Mouse (Mus musculus): Measurements from ENCODE around the gene Tnfrsf17. TPM values are rescaled to one million over a fixed set of nuclear protein-coding genes. Genes with fewer than 3 reads are reported as not detected.
A peak's percentile ranks its signal among the peaks of the same experiment; 100 is the strongest.
"Not testable (repeated sequence)": the region's sequence is repeated elsewhere in the genome, so short reads cannot be mapped to it uniquely, and the experiment has no call there.

Gene Tnfrsf17
- total RNA-seq (2022): under 1 TPM in 1 of 4 experiments, not detected in 3; 0.89 TPM

GRCm38 (mm10) chr16:11313512-11313911 lies at the start of gene Tnfrsf17:
TSS of gene Tnfrsf17 (plus strand) at chr16:11313812.
- no peak for DNase-seq

GRCm38 (mm10) chr16:11266556-11266955 lies 47.1 kb upstream of the Tnfrsf17 start:
- DNase-seq: no peak

GRCm38 (mm10) chr16:11269808-11270207 lies 43.8 kb upstream of the Tnfrsf17 start:
- no peak for DNase-seq

GRCm38 (mm10) chr16:11270642-11271041 lies 43.0 kb upstream of the Tnfrsf17 start:
- DNase-seq: no peak

DNA sequence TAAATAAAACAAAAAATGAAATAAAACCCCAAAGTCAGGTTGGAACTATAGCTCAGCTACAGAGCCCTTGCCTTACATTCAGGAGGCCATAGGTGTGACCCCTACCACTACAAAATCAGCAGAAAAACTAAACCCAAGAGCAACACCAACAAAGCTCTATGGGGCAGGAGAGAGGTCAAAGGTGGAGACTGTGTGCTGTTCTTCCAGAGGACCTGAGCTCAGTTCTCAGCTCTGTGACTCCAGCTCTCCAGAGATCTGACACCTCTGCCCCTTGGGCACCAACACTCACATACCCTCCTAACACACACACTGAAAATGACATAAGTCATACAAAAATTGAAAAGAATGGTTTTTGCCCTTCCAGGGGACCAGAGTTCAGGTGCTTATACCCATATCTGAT lies 42.5 kb upstream of the Tnfrsf17 start:
- no peak for DNase-seq

- no peak for DNase-seq
Measured at GRCm38 (mm10) chr16:11276888-11277287, 36.7 kb upstream of the Tnfrsf17 start.

GRCm38 (mm10) chr16:11278778-11279177 lies 34.8 kb upstream of the Tnfrsf17 start:
- DNase-seq: no peak

DNA sequence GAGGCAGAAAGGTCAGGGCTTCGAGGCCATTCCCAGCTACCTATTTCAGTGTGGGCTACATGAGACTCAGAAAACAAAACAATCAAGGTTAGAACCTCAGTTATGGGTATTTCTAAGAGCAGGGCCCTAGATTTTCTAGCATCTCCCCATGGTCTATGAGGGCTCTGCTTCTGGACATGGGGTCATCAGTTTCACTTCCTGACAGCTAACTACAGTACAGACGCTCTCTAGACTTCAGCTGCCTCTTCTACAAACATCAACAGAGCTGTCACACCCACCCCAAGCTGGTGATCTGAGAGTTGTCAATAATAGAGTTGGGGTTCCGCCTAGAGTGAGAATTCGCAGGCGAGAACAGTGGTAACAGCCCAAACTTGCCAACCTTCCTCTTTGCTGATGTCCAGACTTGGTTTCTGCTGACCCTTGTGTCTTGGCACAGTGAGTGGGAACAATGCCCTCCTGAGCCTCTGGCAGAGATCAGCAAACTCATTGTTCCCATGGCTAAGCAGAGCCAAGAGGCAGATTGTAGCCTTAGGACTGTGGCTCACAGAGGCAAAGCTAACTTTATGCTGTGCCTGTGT lies 30.9 kb upstream of the Tnfrsf17 start:
- no peak for DNase-seq

GRCm38 (mm10) chr16:11284881-11285280 lies 28.7 kb upstream of the Tnfrsf17 start:
- DNase-seq: no peak

DNA sequence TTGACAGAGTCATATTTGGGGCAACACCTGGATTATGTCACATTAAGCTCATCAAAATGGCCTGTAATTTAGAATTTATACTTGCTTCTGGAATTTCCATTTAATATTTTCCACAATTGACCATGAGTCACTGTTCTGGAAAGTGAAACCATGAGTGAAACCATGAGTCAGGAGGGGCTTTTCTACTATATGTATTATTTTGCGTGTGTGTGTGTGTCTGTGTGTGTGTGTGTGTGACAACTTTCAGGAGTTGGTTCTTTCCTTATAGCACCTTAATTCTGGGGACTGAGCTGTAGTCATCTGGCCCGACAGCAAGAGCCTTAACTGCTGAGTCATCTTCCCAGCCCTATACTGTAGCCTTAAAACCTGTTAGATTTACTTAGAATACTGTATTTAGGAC lies 27.7 kb upstream of the Tnfrsf17 start:
- no peak for DNase-seq

- not testable (repeated sequence) for DNase-seq
Measured at GRCm38 (mm10) chr16:11288873-11289272, 24.7 kb upstream of the Tnfrsf17 start.

GRCm38 (mm10) chr16:11295583-11295982 lies 18.0 kb upstream of the Tnfrsf17 start:
- not testable (repeated sequence) for DNase-seq

DNA sequence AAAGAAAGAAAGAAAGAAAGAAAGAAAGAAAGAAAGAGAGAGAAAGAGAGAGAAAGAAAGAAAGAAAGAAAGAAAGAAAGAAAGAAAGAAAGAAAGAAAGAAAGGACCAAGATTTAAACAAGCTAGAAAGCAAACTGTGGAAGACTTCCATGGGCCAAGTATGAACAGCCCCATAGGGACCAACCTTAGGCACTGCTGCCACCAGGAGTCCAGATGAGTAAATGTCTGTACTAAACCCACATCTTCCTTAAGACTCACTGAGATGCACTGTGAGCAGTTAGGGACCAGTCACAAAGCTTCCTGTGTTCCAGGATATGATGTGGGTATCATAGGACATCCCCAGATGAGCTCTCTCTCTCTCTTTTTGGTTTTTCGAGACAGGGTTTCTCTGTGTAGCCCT lies 15.9 kb upstream of the Tnfrsf17 start:
- peak; percentile 14 for DNase-seq

GRCm38 (mm10) chr16:11303741-11304140 lies 9.9 kb upstream of the Tnfrsf17 start:
- DNase-seq: no peak

GRCm38 (mm10) chr16:11305531-11305930 lies 8.1 kb upstream of the Tnfrsf17 start:
- no peak for DNase-seq

DNA sequence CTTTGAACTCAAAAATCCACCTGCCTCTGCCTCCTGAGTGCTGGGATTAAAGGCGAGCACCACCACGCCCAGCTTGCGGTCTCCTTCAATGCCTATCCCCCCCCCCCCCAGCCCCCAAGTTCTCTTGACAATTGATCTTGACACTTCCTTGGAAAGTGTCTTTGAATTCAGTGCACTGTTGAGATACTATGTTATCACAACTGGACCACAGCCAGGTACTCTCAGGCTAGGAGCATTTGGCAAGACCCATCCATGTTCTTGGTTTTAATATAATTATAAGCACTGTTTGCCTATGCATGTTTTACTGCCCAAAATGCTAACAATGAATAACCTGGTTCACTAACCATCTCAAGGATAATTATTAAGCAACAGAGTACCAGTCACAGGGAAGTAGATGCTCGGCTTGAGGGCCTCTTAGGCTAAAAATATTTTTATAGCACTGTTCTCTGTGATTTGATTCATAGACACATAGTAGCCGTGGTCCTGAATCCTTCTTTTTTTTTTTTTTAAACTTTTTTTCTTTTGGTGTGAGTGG lies 2.2 kb downstream of the Tnfrsf17 start:
- no peak for DNase-seq

GRCm38 (mm10) chr16:11316748-11317147 lies 3.1 kb downstream of the Tnfrsf17 start:
- no peak for DNase-seq

- no peak for DNase-seq
Measured at GRCm38 (mm10) chr16:11317324-11317723, 3.7 kb downstream of the Tnfrsf17 start.

DNA sequence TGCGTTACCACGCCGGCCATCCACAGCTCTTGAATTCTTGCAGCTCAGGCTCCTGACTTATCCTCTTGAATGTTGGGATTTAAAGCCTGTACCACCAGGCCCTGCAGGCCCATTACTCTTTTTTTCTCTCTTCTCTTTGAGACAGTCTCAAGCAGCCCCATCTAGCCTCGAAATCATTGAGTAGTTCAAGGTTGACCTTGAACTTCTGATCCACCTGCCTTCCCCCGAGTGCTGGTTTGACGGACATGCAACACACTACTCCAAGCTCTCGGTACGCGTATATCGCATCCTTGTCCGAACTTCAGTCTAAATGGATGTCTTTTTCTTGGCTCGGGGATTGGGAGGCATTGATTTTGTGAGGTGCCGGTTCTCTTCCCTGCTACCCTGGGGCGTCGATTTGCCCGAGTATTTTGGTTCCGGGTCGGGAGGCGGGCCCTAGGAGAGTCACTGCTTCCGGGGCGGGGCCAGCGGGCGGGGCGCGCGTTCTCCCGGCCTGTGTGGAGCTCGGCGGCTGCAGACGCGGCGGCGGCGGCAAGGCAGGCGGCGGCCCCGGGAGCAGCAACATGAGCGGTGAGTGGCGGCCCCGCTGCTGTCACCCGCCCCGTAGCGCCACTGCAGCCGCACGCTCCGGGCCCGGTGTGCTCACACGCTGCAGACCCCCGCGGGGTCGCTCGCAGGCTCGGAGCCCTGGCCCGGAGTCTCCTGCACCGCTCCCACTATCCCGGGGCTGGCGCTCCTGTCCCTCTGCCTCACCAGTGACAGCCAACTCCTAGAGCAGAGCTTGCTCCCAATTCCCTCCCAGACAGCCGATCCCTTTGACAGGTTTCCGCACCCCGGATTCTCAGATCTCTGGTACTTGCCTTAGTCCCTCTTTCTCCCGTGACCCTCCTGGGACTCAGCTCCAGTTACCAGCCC lies 9.1 kb downstream of the Tnfrsf17 start, which contains the start of gene Snx29:
TSS of gene Snx29 (plus strand) at position 500 of the 915 bp plus-strand sequence.
- DNase-seq: peak; percentile 93

DNA sequence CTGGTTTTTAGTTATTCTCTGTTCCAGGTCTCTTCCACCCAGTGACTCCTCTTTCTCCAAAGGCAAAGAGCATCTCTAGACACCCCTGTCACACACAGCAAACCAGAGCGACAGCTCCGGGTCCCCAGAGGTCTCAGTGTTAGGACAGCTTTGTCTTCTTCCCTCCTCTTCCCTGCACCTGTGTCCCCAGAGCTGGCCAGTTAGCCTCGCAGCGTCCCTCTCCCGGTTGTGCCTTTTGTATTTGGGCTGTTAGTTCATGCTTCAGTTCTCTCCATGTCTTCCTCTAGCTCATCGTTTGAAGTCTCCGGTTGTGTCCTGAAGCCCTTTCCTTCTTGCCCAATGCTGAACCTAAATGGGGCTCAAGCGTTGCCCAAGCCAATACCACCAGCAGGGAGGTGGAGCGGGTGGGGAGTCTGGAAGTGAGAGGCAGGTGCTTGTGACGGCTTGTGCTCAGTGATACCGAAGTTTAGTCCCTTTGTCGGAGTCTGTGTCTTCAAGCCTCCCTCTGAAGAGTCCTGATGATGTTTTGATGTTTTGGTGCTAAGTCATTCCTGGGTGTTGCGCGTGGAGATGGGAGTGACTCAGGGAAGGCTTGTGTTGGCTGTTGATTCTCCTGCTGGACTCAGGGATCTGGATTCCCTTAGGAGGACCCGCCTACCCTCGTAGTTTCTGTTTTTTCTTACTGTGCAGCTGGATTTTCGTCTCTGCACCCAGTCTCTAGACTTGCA lies 9.9 kb downstream of the Tnfrsf17 start:
- DNase-seq: no peak

- no peak for DNase-seq
Measured at GRCm38 (mm10) chr16:11330081-11330800, 16.6 kb downstream of the Tnfrsf17 start.

GRCm38 (mm10) chr16:11331030-11331429 lies 17.4 kb downstream of the Tnfrsf17 start:
- DNase-seq: no peak
